Mouse (Mus musculus) ovary, adult 2 months (tissue): ENCODE results near the gene Crisp4. TPM values are rescaled to one million over a fixed set of nuclear protein-coding genes. Genes with fewer than 3 reads are reported as not detected.

Experiments used
- polyA plus RNA-seq: library from polyadenylated mRNA; depleted of rRNA; stranded (reverse); fragments of >200 nt; gene quantifications from 2 replicates; pipeline ENCODE4 v1.2.3, GENCODE M21; 2012; rRNA removed

The Crisp4 gene
- not detected in 2 replicates for polyA plus RNA-seq

GRCm38 (mm10) chr1:18145802-18146201, at the start of gene Crisp4:
Gene Crisp4, minus strand, starts transcription at chr1:18145902.

Other genes starting within 250 kb of the Crisp4 start
- gene Defb18, start 91.5 kb upstream of the Crisp4 start, polyA plus RNA-seq: not detected in 2 replicates
- gene Defb41, start 119.2 kb upstream of the Crisp4 start, polyA plus RNA-seq: not detected in 2 replicates